Mouse (Mus musculus): ENCODE results near the gene Sdr9c7. TPM values are rescaled to one million over a fixed set of nuclear protein-coding genes. Genes with fewer than 3 reads are reported as not detected.
"Not testable (repeated sequence)": the region's sequence is repeated elsewhere in the genome, so short reads cannot be mapped to it uniquely, and the experiment has no call there.

Sdr9c7 gene
- polyA plus RNA-seq, 1 experiment, result not detected

GRCm38 (mm10) chr10:127932290-127932926 is 34.1 kb downstream of the Sdr9c7 start:
- Histone ChIP-seq H3K4me3 (ENCODE audit: insufficient read depth, low read length) (no peak overlapping the region), H3K27ac (ENCODE audit: insufficient read depth, low read length) (no peak overlapping the region), H3K4me1 (ENCODE audit: control insufficient read depth, insufficient read depth, low read length) (no peaks in the 10 kb centered on the region)
- no peak for TF ChIP-seq POLR2A (IDR thresholded peaks at IDR 0.05; ENCODE audit: low read depth, low read length)
- TF ChIP-seq CTCF (IDR thresholded peaks at IDR 0.05; ENCODE audit: borderline replicate concordance, insufficient read depth, low read length), result no peak

GRCm38 (mm10) chr10:127936271-127936670 is 38.0 kb downstream of the Sdr9c7 start:
- TF ChIP-seq CTCF (IDR thresholded peaks at IDR 0.05; ENCODE audit: borderline replicate concordance, insufficient read depth, low read length) (no peak), POLR2A (IDR thresholded peaks at IDR 0.05; ENCODE audit: low read depth, low read length) (no peak)
- H3K4me3 ChIP-seq (ENCODE audit: insufficient read depth, low read length), result no peak overlapping the region
- no peak overlapping the region for H3K27ac ChIP-seq (ENCODE audit: insufficient read depth, low read length)
- H3K4me1 ChIP-seq (ENCODE audit: control insufficient read depth, insufficient read depth, low read length), result no peaks in the 10 kb centered on the region

- H3K27ac ChIP-seq (ENCODE audit: insufficient read depth, low read length), result no peak overlapping the region
- TF ChIP-seq CTCF (IDR thresholded peaks at IDR 0.05; ENCODE audit: borderline replicate concordance, insufficient read depth, low read length) (no peak), POLR2A (IDR thresholded peaks at IDR 0.05; ENCODE audit: low read depth, low read length) (no peak)
- no peak overlapping the region for H3K4me3 ChIP-seq (ENCODE audit: insufficient read depth, low read length)
Measured at GRCm38 (mm10) chr10:127936747-127937409, 38.6 kb downstream of the Sdr9c7 start.

GRCm38 (mm10) chr10:127937428-127938010 is 39.2 kb downstream of the Sdr9c7 start:
- TF ChIP-seq CTCF (IDR thresholded peaks at IDR 0.05; ENCODE audit: borderline replicate concordance, insufficient read depth, low read length), result no peak
- TF ChIP-seq POLR2A (IDR thresholded peaks at IDR 0.05; ENCODE audit: low read depth, low read length), result no peak
- H3K4me3 ChIP-seq (ENCODE audit: insufficient read depth, low read length), result no peak overlapping the region
- no peak overlapping the region for H3K27ac ChIP-seq (ENCODE audit: insufficient read depth, low read length)
- H3K4me1 ChIP-seq (ENCODE audit: control insufficient read depth, insufficient read depth, low read length), result no peaks in the 10 kb centered on the region

More at GRCm38 (mm10) chr10:127936747-127937409, 38.6 kb downstream of the Sdr9c7 start:
- H3K4me1 ChIP-seq (ENCODE audit: control insufficient read depth, insufficient read depth, low read length), result no peaks in the 10 kb centered on the region

- H3K4me3 ChIP-seq (ENCODE audit: insufficient read depth, low read length); H3K27ac ChIP-seq (ENCODE audit: insufficient read depth, low read length); H3K4me1 ChIP-seq (ENCODE audit: control insufficient read depth, insufficient read depth, low read length): not testable (repeated sequence)
Measured at GRCm38 (mm10) chr10:127939667-127940066, 41.3 kb downstream of the Sdr9c7 start.

- Histone ChIP-seq H3K4me3 (ENCODE audit: insufficient read depth, low read length) (no peak overlapping the region), H3K4me1 (ENCODE audit: control insufficient read depth, insufficient read depth, low read length) (no peaks in the 10 kb centered on the region), H3K27ac (ENCODE audit: insufficient read depth, low read length) (no peak overlapping the region)
- TF ChIP-seq POLR2A (IDR thresholded peaks at IDR 0.05; ENCODE audit: low read depth, low read length), result no peak
Measured at GRCm38 (mm10) chr10:127945432-127946064, 47.2 kb downstream of the Sdr9c7 start.

- TF ChIP-seq CTCF (IDR thresholded peaks at IDR 0.05; ENCODE audit: borderline replicate concordance, insufficient read depth, low read length) (no peak), POLR2A (IDR thresholded peaks at IDR 0.05; ENCODE audit: low read depth, low read length) (no peak)
- Histone ChIP-seq H3K4me3 (ENCODE audit: insufficient read depth, low read length) (no peak overlapping the region), H3K27ac (ENCODE audit: insufficient read depth, low read length) (no peak overlapping the region), H3K4me1 (ENCODE audit: control insufficient read depth, insufficient read depth, low read length) (no peaks in the 10 kb centered on the region)
Measured at GRCm38 (mm10) chr10:127949596-127950130, 51.3 kb downstream of the Sdr9c7 start.

GRCm38 (mm10) chr10:127951390-127951789 is 53.1 kb downstream of the Sdr9c7 start:
- TF ChIP-seq CTCF (IDR thresholded peaks at IDR 0.05; ENCODE audit: borderline replicate concordance, insufficient read depth, low read length) (no peak), POLR2A (IDR thresholded peaks at IDR 0.05; ENCODE audit: low read depth, low read length) (no peak)
- no peak overlapping the region for H3K27ac ChIP-seq (ENCODE audit: insufficient read depth, low read length)
- no peaks in the 10 kb centered on the region for H3K4me1 ChIP-seq (ENCODE audit: control insufficient read depth, insufficient read depth, low read length)
- no peak overlapping the region for H3K4me3 ChIP-seq (ENCODE audit: insufficient read depth, low read length)

- TF ChIP-seq CTCF (IDR thresholded peaks at IDR 0.05; ENCODE audit: borderline replicate concordance, insufficient read depth, low read length) (no peak), POLR2A (IDR thresholded peaks at IDR 0.05; ENCODE audit: low read depth, low read length) (no peak)
- H3K27ac ChIP-seq (ENCODE audit: insufficient read depth, low read length), result no peak overlapping the region
- no peaks in the 10 kb centered on the region for H3K4me1 ChIP-seq (ENCODE audit: control insufficient read depth, insufficient read depth, low read length)
- H3K4me3 ChIP-seq (ENCODE audit: insufficient read depth, low read length), result no peak overlapping the region
Measured at GRCm38 (mm10) chr10:127951821-127952220, 53.5 kb downstream of the Sdr9c7 start.

GRCm38 (mm10) chr10:127955034-127955433 is 56.7 kb downstream of the Sdr9c7 start:
- Histone ChIP-seq H3K4me3 (ENCODE audit: insufficient read depth, low read length) (no peak overlapping the region), H3K27ac (ENCODE audit: insufficient read depth, low read length) (no peak overlapping the region), H3K4me1 (ENCODE audit: control insufficient read depth, insufficient read depth, low read length) (no peaks in the 10 kb centered on the region)
- TF ChIP-seq POLR2A (IDR thresholded peaks at IDR 0.05; ENCODE audit: low read depth, low read length), result no peak
- TF ChIP-seq CTCF (IDR thresholded peaks at IDR 0.05; ENCODE audit: borderline replicate concordance, insufficient read depth, low read length), result no peak

All from embryonic fibroblast, embryonic 13.5 days (primary cell).